Mouse (Mus musculus) heart, embryonic 12.5 days (tissue): ENCODE results near the gene Gadd45g. TPM values are rescaled to one million over a fixed set of nuclear protein-coding genes. Genes with fewer than 3 reads are reported as not detected.

ENCODE experiments used
- ATAC-seq: fragments of 200-750 bp; cut with Nextera tagmentation; 2 replicates; pipeline ENCODE4 v1.8.0; 2017; ENCODE audit warnings: moderate TSS enrichment, moderate library complexity; ENCODE audit not compliant: insufficient number of reproducible peaks, low FRiP score
- H3K27ac ChIP-seq: fragments of 300-500 bp; sonication (generic); 2 replicates; pipeline ENCODE4 v1.5.1; 2016; ENCODE audit warnings: mild to moderate bottlenecking, moderate library complexity; ENCODE audit not compliant: poor library complexity, severe bottlenecking
- H3K27me3 ChIP-seq: fragments of 300-500 bp; sonication (generic); replicated peaks from 2 replicates; pipeline ENCODE4 v1.6.1; 2016; ENCODE audit warnings: mild to moderate bottlenecking, moderate library complexity
- H3K36me3 ChIP-seq: fragments of 300-500 bp; sonication (generic); 2 replicates; pipeline ENCODE4 v1.6.1; 2016; ENCODE audit warnings: mild to moderate bottlenecking, moderate library complexity
- H3K4me1 ChIP-seq: fragments of 300-500 bp; sonication (generic); replicated peaks from 2 replicates; pipeline ENCODE4 v1.6.1; 2016; ENCODE audit warnings: mild to moderate bottlenecking
- H3K4me2 ChIP-seq: fragments of 300-500 bp; sonication (generic); 2 replicates; pipeline ENCODE4 v1.6.1; 2016; ENCODE audit warnings: mild to moderate bottlenecking, moderate library complexity
- H3K4me3 ChIP-seq: fragments of 300-500 bp; sonication (generic); 2 replicates; pipeline ENCODE4 v1.5.1; 2016; ENCODE audit warnings: mild to moderate bottlenecking
- H3K9ac ChIP-seq: fragments of 300-500 bp; sonication (generic); 2 replicates; pipeline ENCODE4 v1.6.1; 2016; ENCODE audit warnings: mild to moderate bottlenecking, moderate library complexity
- H3K9me3 ChIP-seq: fragments of 300-500 bp; sonication (generic); replicated peaks from 2 replicates; pipeline ENCODE4 v1.6.1; 2016; ENCODE audit warnings: mild to moderate bottlenecking, moderate library complexity
- WGBS: fragments of 180-500 bp; shearing (Covaris S2); methylation state at CpG from one replicate; pipeline ENCODE4 v1.1.7; 2016; 5-methylcytosine and 5-hydroxymethylcytosine counted together
- polyA plus RNA-seq: library from polyadenylated mRNA; unstranded; fragments of >200 nt; fragmentation: Nextera tagmentation; extraction: Ambion mirVana; gene quantifications from 2 replicates; pipeline ENCODE4 v1.2.1, GENCODE M21; 2016

Gene Gadd45g
- polyA plus RNA-seq, 1 experiment from 2014 or later = 58.9 TPM

DNA sequence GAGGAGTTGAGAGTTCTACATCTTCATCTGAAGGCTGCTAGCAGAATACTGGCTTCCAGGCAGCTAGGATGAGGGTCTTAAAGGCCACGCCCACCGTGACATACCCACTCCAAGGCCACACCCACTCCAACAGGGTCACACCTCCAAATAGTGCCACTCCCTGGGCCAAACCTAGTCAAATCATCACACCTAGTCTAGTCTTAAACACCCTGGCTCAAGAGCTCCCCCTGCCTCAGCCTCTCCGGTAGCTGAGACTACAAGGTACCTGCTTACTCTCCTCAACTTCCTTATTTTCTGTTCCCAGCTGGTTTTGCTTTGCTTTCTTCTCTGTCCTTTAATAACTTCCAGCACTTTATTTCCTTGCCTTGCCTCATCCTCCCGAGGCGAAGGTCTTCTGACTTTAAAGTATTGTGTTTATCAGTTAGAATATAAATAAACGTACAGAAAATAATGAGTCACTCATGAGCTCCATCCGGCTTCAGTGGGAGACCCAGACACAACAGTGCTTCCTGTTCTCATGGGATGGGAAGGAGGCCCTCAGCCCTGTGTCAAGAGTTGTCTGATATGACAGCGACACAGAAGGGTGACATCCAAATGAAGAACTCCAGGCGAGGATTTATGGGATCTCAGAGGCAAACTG, 30.5 kb upstream of the Gadd45g start:
- no peak overlapping the region for H3K4me3 ChIP-seq
- H3K4me1 ChIP-seq = peaks cover 42% of the 10 kb centered on the region
- H3K27me3 ChIP-seq = no peaks in the 10 kb centered on the region
- 0 out of 2 replicates have a peak, but pooled peaks cover 5% of the 10 kb centered on the region for H3K9me3 ChIP-seq
- H3K9ac ChIP-seq = no peak overlapping the region
- no peaks in the 10 kb centered on the region for H3K36me3 ChIP-seq
- 48% methylated on average over 9 of the region's 9 CpGs for WGBS
- ATAC-seq = peak; percentile 72
- H3K27ac ChIP-seq = peak overlapping the region; percentile 66
- no peak overlapping the region for H3K4me2 ChIP-seq

DNA sequence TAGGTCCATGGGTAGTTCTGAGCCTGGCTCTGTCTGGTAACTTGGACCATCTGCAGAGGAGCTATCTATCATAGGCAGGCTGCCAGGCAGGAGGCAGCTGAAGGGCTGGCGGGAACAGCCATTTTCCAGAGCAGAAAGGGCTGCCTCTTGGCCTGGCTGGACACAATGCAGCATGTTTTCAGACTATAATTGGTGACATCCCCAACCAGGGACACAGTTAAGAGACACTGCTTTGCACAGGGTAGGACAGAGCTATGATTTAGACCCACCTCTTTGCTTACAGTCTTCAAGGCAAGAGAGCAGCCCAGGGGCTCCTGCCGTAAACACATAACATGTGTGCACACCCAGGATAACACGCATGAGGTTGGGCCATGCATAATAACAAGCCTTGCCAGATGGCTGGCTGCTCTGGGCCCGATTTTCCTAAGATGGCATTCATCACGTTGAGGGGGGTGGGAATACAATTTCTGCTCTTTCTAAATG, 29.9 kb upstream of the Gadd45g start:
- Histone ChIP-seq H3K36me3 (no peaks in the 10 kb centered on the region), H3K9me3 (0 out of 2 replicates have a peak, but pooled peaks cover 5% of the 10 kb centered on the region), H3K4me2 (no peak overlapping the region), H3K27me3 (no peaks in the 10 kb centered on the region), H3K27ac (peak overlapping the region; percentile 55), H3K9ac (no peak overlapping the region), H3K4me3 (no peak overlapping the region), H3K4me1 (peaks cover 42% of the 10 kb centered on the region)
- 65% methylated on average over 5 of the region's 5 CpGs for WGBS
- peak; percentile 36; the same call in 1 of the 2 replicates for ATAC-seq

DNA sequence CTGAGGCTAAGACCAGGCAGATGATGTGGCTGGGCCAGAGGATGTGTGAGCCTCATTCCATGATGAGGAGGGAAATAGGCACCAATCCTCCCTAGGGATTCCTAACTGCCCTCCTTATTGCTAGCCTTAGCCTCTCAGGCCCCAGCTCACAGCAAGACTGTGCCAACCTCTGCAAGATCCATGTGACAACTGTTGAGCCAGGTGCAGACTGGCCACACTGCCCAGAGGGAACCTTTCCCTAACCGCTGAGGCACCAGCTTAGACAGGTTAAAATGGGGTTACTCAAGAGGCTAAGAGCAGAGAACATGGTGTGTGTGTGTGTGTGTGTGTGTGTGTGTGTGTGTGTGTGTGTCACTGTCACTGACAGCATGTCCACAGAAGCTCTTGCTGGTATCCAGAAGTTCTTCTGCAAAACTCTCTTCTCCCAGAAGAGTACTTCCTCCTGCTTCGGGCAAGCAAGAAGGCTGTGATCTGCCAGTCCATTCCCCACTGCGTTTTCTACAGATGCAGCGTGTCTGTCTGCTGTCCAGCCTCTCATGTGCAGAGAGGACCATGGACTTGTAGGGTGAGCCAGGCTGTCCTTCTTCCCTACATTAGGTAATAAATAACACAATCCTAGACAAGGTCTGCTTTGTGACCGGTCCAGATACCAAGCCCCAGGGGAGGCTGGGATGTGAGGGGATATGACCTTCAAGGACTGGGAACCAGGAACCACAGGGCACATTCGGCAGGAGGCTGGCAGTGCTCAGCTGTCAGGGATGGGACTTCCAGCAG, 28.1 kb upstream of the Gadd45g start:
- no peak for ATAC-seq
- H3K27ac ChIP-seq = no peak overlapping the region

DNA sequence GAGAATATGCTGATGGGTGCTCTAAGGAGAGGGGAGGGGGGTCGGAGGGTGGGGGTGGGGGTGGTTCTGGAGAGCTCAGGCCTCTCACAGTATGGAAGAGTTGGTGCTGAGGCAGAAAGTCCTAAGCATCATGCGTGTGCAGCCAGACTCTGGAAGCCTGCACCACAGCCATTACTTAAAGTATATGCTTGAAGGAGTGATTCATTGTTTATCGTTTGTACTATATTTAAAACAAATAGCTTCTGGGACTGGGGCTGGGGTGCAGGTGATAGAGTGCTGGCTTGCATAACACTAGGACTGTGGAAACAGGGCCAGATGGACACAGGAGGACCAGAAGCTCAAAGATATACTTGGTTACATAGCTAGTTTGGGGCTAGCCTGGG, 27.5 kb upstream of the Gadd45g start:
- ATAC-seq = no peak
- H3K36me3 ChIP-seq = no peaks in the 10 kb centered on the region
- no peak overlapping the region for H3K27ac ChIP-seq
- no peak overlapping the region for H3K4me2 ChIP-seq
- H3K27me3 ChIP-seq = no peaks in the 10 kb centered on the region
- peaks cover 34% of the 10 kb centered on the region for H3K4me1 ChIP-seq
- no peak overlapping the region for H3K9ac ChIP-seq
- WGBS = 68% methylated on average over 3 of the region's 3 CpGs
- H3K4me3 ChIP-seq = no peak overlapping the region
- H3K9me3 ChIP-seq = 0 out of 2 replicates have a peak, but pooled peaks cover 5% of the 10 kb centered on the region

More for the DNA sequence above, 28.1 kb upstream of the Gadd45g start:
- H3K9me3 ChIP-seq = 0 out of 2 replicates have a peak, but pooled peaks cover 5% of the 10 kb centered on the region
- no peak overlapping the region for H3K4me3 ChIP-seq
- no peaks in the 10 kb centered on the region for H3K27me3 ChIP-seq
- peaks cover 40% of the 10 kb centered on the region for H3K4me1 ChIP-seq
- H3K4me2 ChIP-seq = no peak overlapping the region
- H3K9ac ChIP-seq = no peak overlapping the region
- no peaks in the 10 kb centered on the region for H3K36me3 ChIP-seq
- WGBS = 43% methylated on average over 6 of the region's 6 CpGs

DNA sequence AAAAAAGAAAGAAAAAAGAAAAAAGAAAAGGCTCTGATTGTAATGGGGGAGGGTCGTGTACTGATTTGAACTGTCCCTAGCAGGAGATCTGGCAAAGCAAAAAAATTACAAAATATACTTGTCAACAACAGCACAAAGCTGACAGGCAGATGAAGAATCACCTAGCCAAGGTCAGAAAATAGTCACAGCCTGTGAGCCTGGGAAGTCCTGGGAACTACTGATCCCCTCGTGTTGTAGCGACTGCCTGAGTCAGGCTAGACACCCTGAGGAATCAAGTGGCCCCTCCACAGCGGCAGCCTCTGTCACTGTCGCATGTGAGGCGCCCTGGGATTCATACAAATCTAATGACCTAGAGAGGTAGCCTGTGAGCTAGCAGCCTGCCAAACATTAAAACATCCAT, 27.1 kb upstream of the Gadd45g start:
- ATAC-seq = no peak
- 0 out of 2 replicates have a peak, but pooled peaks cover 5% of the 10 kb centered on the region for H3K9me3 ChIP-seq
- no peak overlapping the region for H3K4me2 ChIP-seq
- no peak overlapping the region for H3K9ac ChIP-seq
- no peak overlapping the region for H3K27ac ChIP-seq
- 62% methylated on average over 6 of the region's 6 CpGs for WGBS
- peaks cover 30% of the 10 kb centered on the region for H3K4me1 ChIP-seq
- no peaks in the 10 kb centered on the region for H3K27me3 ChIP-seq
- no peak overlapping the region for H3K4me3 ChIP-seq
- H3K36me3 ChIP-seq = no peaks in the 10 kb centered on the region

DNA sequence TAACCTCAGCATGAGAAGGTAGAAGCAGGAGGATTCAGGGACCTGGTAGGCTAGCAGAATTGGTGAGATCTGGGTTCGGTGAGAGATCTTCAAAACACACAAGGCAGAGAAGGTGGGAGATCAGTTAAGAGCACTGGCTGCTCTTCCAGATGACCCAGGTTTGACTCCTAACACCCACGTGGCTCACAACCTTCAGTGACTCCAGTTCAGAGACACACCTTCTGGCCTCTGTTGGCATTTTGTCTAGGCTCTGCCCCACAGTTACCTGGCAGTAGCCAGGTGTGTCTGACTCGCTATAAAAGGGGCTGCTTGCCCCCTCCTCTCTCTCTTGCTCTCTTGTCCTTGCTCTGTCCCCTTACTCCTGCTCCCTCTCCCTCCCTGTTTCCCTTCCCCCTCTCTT, 24.5 kb upstream of the Gadd45g start:
- Histone ChIP-seq H3K4me1 (peaks cover 19% of the 10 kb centered on the region), H3K27ac (no peak overlapping the region), H3K9ac (no peak overlapping the region), H3K27me3 (no peaks in the 10 kb centered on the region), H3K4me3 (no peak overlapping the region), H3K4me2 (no peak overlapping the region), H3K36me3 (no peaks in the 10 kb centered on the region), H3K9me3 (0 out of 2 replicates have a peak, but pooled peaks cover 5% of the 10 kb centered on the region)
- ATAC-seq = no peak
- 48% methylated on average over 3 of the region's 3 CpGs for WGBS

DNA sequence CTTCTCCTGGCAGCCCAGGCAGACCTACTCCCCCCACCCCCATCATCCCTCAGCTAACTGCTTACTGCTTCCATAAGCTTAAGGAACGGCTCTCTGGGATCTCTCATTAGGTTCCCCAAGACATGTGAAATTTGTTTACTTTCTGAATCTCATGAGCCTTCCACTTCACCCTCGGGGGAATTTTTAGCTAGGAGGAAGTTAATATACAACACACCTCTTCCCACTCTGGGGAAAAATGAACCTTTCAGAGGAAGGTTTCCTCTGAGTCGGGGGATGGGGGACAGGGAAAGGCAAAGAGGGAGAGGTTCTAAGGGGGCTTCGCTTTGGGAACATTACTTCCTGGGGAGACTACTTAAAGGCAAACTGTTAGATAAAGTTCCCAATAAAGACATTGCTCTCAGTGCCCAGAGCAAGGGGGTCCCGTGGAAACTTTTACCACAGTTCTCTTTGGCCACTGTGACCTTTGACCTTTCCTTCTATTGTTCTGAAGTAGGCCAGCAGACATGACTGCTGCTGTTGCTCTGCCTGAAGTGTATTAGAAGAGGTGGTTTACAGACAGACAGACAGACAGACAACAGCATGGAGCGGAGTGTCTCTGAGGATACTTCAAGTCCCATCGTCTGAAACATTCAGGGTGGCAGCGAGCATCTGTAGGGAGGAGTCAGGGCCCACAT, 22.5 kb upstream of the Gadd45g start:
- no peak overlapping the region for H3K4me2 ChIP-seq
- no peak for ATAC-seq

DNA sequence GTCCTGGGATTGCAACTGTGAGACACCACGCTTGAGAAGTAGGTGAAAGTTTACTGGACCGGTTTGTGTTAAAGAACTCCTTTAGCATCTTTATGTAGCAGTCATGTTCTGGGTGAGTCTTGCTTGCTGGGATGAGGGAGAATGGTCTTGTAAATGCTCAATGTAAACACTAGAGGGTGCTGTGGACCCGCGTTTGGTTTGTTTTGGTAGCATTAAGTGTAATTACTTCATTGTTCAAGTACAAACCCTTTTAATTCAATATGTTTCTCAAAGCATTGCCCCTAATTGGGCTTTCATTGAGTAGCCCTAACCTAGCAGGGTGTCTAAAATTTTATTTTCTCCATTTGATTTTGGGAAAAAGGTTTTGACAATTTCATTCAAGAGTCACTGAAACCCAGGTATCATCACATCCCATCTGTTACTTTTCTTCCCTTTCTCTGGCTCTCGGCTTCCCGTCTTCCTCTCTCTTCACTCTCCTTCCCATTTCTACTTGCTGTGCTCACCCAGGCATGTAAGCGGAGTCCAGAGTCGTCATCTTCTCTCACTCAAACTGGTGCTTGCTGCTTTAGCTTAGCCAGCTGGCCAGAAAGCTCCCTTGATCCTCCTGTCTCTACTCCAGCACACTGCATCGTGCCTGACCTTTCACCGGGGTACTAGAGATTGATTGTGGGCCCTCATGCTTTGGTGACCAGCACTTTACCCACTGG, 15.6 kb upstream of the Gadd45g start:
- Histone ChIP-seq H3K27me3 (no peaks in the 10 kb centered on the region), H3K27ac (no peak overlapping the region), H3K4me2 (no peak overlapping the region), H3K4me1 (peaks cover 19% of the 10 kb centered on the region), H3K4me3 (no peak overlapping the region), H3K9ac (no peak overlapping the region), H3K36me3 (no peaks in the 10 kb centered on the region), H3K9me3 (no peaks in the 10 kb centered on the region)
- 29% methylated on average over 10 of the region's 10 CpGs for WGBS
- ATAC-seq = no peak

More for the DNA sequence above, 22.5 kb upstream of the Gadd45g start:
- Histone ChIP-seq H3K27ac (no peak overlapping the region), H3K27me3 (no peaks in the 10 kb centered on the region), H3K4me1 (peaks cover 2% of the 10 kb centered on the region), H3K9ac (no peak overlapping the region), H3K36me3 (no peaks in the 10 kb centered on the region), H3K9me3 (0 out of 2 replicates have a peak, but pooled peaks cover 5% of the 10 kb centered on the region), H3K4me3 (no peak overlapping the region)
- 50% methylated on average over 8 of the region's 8 CpGs for WGBS

DNA sequence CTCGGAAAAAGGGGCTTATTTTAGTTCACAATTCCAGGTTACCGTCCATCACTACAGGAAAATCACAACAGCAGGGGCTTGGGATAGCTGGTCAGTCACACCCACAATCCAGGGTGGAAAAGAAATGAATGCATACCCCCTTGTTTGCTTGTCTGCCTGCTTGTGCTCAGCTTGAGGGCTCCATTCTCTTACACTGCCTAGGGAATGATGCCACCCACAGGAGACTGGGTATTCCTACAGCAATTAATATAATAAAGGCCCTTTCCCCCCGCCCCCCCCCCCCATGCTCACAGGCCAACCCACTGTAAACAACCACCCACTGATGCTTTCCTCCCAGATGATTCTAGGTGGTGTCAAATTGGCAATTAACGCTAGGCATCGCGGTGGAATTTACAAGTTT, 14.0 kb upstream of the Gadd45g start:
- Histone ChIP-seq H3K36me3 (no peaks in the 10 kb centered on the region), H3K9ac (no peak overlapping the region), H3K27me3 (no peaks in the 10 kb centered on the region), H3K4me1 (peaks cover 29% of the 10 kb centered on the region), H3K4me2 (no peak overlapping the region), H3K27ac (no peak overlapping the region), H3K9me3 (no peaks in the 10 kb centered on the region), H3K4me3 (no peak overlapping the region)
- no peak for ATAC-seq
- 76% methylated on average over 6 of the region's 6 CpGs for WGBS

DNA sequence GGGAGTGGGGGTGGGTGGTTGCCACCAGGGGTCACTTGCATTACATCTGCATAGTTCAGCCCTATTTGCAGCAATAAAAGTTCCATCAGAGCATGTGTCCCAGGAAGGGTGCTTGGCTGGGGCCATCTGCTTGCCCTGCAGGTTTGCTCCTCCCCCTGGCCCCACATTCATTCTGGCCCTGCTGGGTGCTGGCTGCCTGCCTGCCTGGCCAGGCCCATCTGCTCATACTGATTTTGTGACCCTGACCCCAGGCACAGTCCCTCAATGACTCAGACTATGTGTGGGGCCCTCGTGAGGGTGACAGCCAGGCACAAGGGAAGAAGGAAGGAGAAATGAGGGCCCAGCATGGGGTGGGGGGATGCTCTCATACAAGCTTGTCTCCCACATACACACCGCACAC, 12.9 kb upstream of the Gadd45g start:
- 63% methylated on average over 2 of the region's 2 CpGs for WGBS
- no peaks in the 10 kb centered on the region; the same call in 1 of the 2 replicates for H3K27me3 ChIP-seq
- H3K36me3 ChIP-seq = no peaks in the 10 kb centered on the region
- no peak overlapping the region for H3K9ac ChIP-seq
- no peak overlapping the region for H3K4me2 ChIP-seq
- peaks cover 29% of the 10 kb centered on the region for H3K4me1 ChIP-seq
- no peak; the same call in 1 of the 2 replicates for ATAC-seq
- H3K9me3 ChIP-seq = no peaks in the 10 kb centered on the region
- no peak overlapping the region for H3K27ac ChIP-seq
- no peak overlapping the region for H3K4me3 ChIP-seq
